Mouse (Mus musculus) limb, embryonic 11.5 days (tissue): Measurements from ENCODE around the gene Samsn1. TPM values are rescaled to one million over a fixed set of nuclear protein-coding genes. Genes with fewer than 3 reads are reported as not detected.

Source experiments
- ATAC-seq: fragments of 200-750 bp; cut with Nextera tagmentation; 2 replicates; pipeline ENCODE4 v1.8.0; 2017; ENCODE audit warnings: low read depth; ENCODE audit not compliant: insufficient number of reproducible peaks, low FRiP score, low TSS enrichment
- DNase-seq: peaks from one replicate; pipeline ENCODE4 v3.0.0-alpha.2; 2015; ENCODE audit warnings: low spot score
- H3K27ac ChIP-seq: fragments of 300-500 bp; sonication (generic); replicated peaks from 2 replicates; pipeline ENCODE4 v1.5.1; 2014; ENCODE audit warnings: low read depth, mild to moderate bottlenecking, low read length
- H3K27me3 ChIP-seq: fragments of 300-500 bp; sonication (generic); 2 replicates; pipeline ENCODE4 v1.6.1; 2014; ENCODE audit warnings: mild to moderate bottlenecking, low read length, mixed read lengths; ENCODE audit not compliant: control insufficient read depth, insufficient read depth
- H3K36me3 ChIP-seq: fragments of 300-500 bp; sonication (generic); 2 replicates; pipeline ENCODE4 v1.6.1; 2014; ENCODE audit warnings: mild to moderate bottlenecking, low read length, moderate library complexity, mixed read lengths; ENCODE audit not compliant: control insufficient read depth, insufficient read depth
- H3K4me1 ChIP-seq: fragments of 300-500 bp; sonication (generic); 2 replicates; pipeline ENCODE4 v1.6.1; 2014; ENCODE audit warnings: low read length, mixed read lengths; ENCODE audit not compliant: control insufficient read depth, insufficient read depth
- H3K4me2 ChIP-seq: fragments of 300-500 bp; sonication (generic); 2 replicates; pipeline ENCODE4 v1.6.1; 2014; ENCODE audit warnings: low read depth, mild to moderate bottlenecking, moderate library complexity; ENCODE audit not compliant: severe bottlenecking
- H3K4me3 ChIP-seq: fragments of 300-500 bp; sonication (generic); 2 replicates; pipeline ENCODE4 v1.5.1; 2014; ENCODE audit warnings: low read depth, low read length
- H3K9ac ChIP-seq: fragments of 300-500 bp; sonication (generic); 2 replicates; pipeline ENCODE4 v1.6.1; 2014; ENCODE audit warnings: mild to moderate bottlenecking, low read length
- H3K9me3 ChIP-seq: fragments of 300-500 bp; sonication (generic); 2 replicates; pipeline ENCODE4 v1.6.1; 2016; ENCODE audit warnings: low read length; ENCODE audit not compliant: control insufficient read depth
- WGBS: fragments of 180-500 bp; shearing (Covaris S2); extraction: QIAGEN DNeasy Blood & Tissue Kit; methylation state at CpG from one replicate; pipeline ENCODE4 v1.1.7; 2014; 5-methylcytosine and 5-hydroxymethylcytosine counted together
- polyA plus RNA-seq: library from polyadenylated mRNA; unstranded; fragments of >200 nt; fragmentation: Nextera tagmentation; extraction: Ambion mirVana; gene quantifications from 2 replicates; pipeline ENCODE4 v1.2.1, GENCODE M21; 2014

The Samsn1 gene
- polyA plus RNA-seq, 1 experiment from 2014 or later = 1.4 TPM

DNA sequence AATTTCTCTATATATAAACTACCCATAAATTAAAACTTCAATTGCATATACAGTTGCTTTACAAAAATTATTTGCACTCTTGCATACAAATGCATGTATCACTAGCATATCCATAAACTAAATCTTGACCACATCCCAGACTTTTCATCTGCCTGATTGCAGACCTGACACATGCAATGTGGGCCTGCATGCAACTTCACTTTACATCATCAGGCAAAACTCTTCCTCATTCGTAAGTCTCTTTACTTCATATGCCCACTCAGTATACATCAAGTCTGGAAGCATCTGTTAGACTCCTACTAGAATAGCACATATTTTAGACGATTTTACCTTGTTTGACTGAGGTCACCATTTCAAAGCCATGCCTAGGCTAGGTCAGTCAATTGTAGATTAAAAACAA, 157.4 kb downstream of the Samsn1 start:
- Histone ChIP-seq H3K27ac (no peak overlapping the region), H3K27me3 (no peaks in the 10 kb centered on the region), H3K9me3 (no peaks in the 10 kb centered on the region), H3K9ac (no peak overlapping the region), H3K4me1 (no peaks in the 10 kb centered on the region), H3K36me3 (no peaks in the 10 kb centered on the region), H3K4me2 (no peak overlapping the region), H3K4me3 (no peak overlapping the region)
- no peak for DNase-seq
- no peak for ATAC-seq
- 74% methylated on average over 2 of the region's 2 CpGs for WGBS

DNA sequence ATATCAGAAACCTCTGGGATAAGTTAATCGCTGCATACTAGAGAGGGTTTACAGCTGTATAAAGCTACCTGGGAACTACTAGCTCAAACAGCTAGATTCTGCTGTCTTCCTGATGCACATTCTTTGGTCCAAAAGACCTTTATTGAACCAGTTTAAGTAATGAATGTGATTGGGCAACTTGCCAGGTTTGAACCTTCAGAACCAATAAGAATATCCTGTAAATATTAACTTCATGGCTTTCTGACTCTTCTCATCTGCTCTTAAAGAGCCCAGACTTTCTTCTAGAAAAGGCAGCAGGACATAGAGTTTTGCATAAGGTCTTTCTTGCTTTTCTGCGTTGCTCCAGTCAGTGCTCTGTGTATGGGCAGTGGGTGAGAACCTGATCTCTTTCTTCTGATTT, 165.7 kb downstream of the Samsn1 start:
- Histone ChIP-seq H3K27me3 (no peaks in the 10 kb centered on the region), H3K9me3 (no peaks in the 10 kb centered on the region), H3K4me2 (no peak overlapping the region), H3K27ac (no peak overlapping the region), H3K9ac (no peak overlapping the region), H3K4me3 (no peak overlapping the region), H3K4me1 (no peaks in the 10 kb centered on the region), H3K36me3 (no peaks in the 10 kb centered on the region)
- WGBS = 92% methylated on average over 2 of the region's 2 CpGs
- ATAC-seq (no peak), DNase-seq (no peak)

GRCm38 (mm10) chr16:75855402-75855801, 166.7 kb downstream of the Samsn1 start:
- H3K27me3 ChIP-seq = no peaks in the 10 kb centered on the region
- H3K4me1 ChIP-seq = no peaks in the 10 kb centered on the region
- no peak overlapping the region for H3K4me3 ChIP-seq
- ATAC-seq (no peak), DNase-seq (no peak)
- H3K27ac ChIP-seq = no peak overlapping the region
- no peak overlapping the region for H3K9ac ChIP-seq
- no peak overlapping the region for H3K4me2 ChIP-seq
- WGBS = 94% methylated on average over 7 of the region's 7 CpGs
- H3K9me3 ChIP-seq = no peaks in the 10 kb centered on the region
- H3K36me3 ChIP-seq = no peaks in the 10 kb centered on the region

DNA sequence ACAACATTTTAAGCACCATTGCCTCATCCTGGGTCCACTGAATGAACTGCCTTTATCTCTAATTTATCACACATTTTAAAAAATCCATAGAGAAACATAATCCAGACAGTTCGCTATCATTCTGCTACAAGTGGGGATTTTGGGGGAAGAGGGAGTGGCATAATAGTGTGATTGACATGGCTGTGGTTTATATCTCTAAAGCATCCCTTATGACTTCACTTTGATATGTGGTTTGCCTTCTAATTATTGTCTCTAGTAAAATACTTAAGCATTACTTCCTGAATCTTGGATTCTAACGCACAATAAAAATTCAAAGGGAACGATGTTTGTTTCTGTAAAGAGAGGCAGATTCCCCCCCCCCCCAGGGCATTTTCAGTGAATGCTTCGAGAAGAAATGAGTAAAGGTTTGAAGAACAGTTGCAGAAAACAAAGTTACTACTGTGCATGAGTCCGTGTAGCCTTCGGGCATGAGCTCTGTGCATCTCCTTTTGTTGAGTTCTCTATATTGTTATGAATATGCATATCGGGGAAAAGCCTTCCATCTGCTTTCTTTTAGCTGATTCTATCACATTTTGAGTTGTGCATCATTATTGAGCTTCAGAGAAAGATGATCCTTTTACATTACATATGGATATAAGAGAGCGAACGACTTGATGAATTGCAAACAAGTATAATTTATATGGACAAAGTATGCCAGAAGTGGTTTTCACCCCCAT, 168.4 kb downstream of the Samsn1 start:
- Histone ChIP-seq H3K9me3 (no peaks in the 10 kb centered on the region), H3K27me3 (no peaks in the 10 kb centered on the region), H3K36me3 (no peaks in the 10 kb centered on the region), H3K4me3 (no peak overlapping the region), H3K4me1 (no peaks in the 10 kb centered on the region), H3K4me2 (no peak overlapping the region), H3K9ac (no peak overlapping the region), H3K27ac (no peak overlapping the region)
- DNase-seq (no peak), ATAC-seq (no peak)
- WGBS = 91% methylated on average over 9 of the region's 9 CpGs

GRCm38 (mm10) chr16:75852485-75852884, 169.6 kb downstream of the Samsn1 start:
- Histone ChIP-seq H3K9ac (no peak overlapping the region), H3K4me3 (no peak overlapping the region), H3K4me1 (no peaks in the 10 kb centered on the region), H3K36me3 (no peaks in the 10 kb centered on the region), H3K4me2 (no peak overlapping the region), H3K27ac (no peak overlapping the region), H3K9me3 (no peaks in the 10 kb centered on the region), H3K27me3 (no peaks in the 10 kb centered on the region)
- WGBS = 73% methylated on average over 2 of the region's 2 CpGs
- ATAC-seq (no peak), DNase-seq (no peak)

DNA sequence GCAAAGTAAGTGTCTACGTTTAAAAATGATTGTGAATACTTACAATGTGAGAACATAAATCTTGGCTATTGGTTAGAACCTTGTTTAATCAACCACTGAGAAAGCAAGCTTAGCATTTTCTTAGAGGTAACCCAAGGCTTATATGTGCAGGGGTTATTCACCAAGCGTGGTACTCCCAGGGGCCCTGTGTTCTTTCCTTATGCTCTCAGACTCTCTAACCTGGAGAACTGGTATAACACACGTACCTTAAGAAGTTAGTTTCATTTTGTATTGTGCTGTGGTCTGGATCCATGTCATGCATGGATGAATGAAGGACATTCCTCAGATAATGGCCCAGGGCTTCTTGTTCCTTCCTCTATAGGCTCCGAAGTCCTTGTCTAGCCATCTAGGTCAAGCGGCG, 173.0 kb downstream of the Samsn1 start:
- 92% methylated on average over 6 of the region's 6 CpGs for WGBS
- no peak for DNase-seq
- Histone ChIP-seq H3K4me2 (no peak overlapping the region), H3K4me1 (no peaks in the 10 kb centered on the region), H3K4me3 (no peak overlapping the region), H3K9ac (no peak overlapping the region), H3K36me3 (no peaks in the 10 kb centered on the region), H3K27ac (no peak overlapping the region), H3K27me3 (no peaks in the 10 kb centered on the region), H3K9me3 (no peaks in the 10 kb centered on the region)
- ATAC-seq = no peak

GRCm38 (mm10) chr16:75843653-75844062, 178.4 kb downstream of the Samsn1 start:
- no peak for ATAC-seq
- no peaks in the 10 kb centered on the region for H3K36me3 ChIP-seq
- H3K4me3 ChIP-seq = no peak overlapping the region
- WGBS = 21% methylated on average over 7 of the region's 7 CpGs
- H3K9ac ChIP-seq = no peak overlapping the region
- no peaks in the 10 kb centered on the region for H3K9me3 ChIP-seq
- no peak for DNase-seq
- no peak overlapping the region for H3K27ac ChIP-seq
- no peaks in the 10 kb centered on the region for H3K27me3 ChIP-seq
- no peak overlapping the region for H3K4me2 ChIP-seq
- no peaks in the 10 kb centered on the region for H3K4me1 ChIP-seq

DNA sequence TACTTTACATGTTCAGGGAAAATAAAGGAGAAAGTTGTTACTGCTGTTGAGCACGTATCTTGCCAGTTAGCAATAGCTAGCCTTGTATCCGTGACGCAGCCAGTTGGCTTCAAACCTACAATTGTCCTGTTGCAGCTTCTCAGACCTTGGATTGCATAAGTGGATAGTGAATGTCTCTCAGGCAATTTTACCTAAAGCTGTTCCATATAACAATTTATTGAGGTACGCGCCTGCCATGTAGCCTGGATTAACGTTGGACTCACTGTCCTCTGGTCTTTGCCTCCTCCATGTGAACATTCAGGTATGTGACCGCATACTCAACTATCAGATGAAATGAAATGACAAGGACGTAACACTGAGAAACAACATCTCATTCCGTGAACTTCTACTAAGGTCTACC, 179.1 kb downstream of the Samsn1 start:
- Histone ChIP-seq H3K36me3 (no peaks in the 10 kb centered on the region), H3K9ac (no peak overlapping the region), H3K27ac (no peak overlapping the region), H3K4me3 (no peak overlapping the region), H3K4me2 (no peak overlapping the region), H3K4me1 (no peaks in the 10 kb centered on the region), H3K9me3 (no peaks in the 10 kb centered on the region), H3K27me3 (no peaks in the 10 kb centered on the region)
- DNase-seq = no peak
- WGBS = 94% methylated on average over 9 of the region's 9 CpGs
- ATAC-seq = no peak

DNA sequence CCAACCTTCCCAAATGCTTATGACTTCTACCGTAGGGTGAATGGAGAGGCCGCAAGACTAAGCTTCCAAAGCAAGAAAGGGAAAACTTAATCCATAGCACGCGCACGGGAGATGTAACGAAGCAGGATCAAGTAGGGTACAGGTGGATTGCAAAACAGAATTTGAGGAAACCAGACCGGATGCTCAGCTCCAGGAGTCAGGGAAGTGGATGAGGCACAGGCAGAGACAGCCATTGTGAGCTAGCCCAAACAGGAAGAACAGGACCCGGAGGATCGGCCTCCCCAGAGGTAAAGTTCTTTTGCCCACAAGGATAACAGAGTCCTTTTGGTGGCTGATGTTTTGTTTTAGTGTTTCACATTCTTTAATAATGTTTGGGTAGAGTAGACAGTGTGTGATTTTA, 179.5 kb downstream of the Samsn1 start:
- Histone ChIP-seq H3K4me1 (no peaks in the 10 kb centered on the region), H3K27me3 (no peaks in the 10 kb centered on the region), H3K4me2 (no peak overlapping the region), H3K4me3 (no peak overlapping the region), H3K9me3 (no peaks in the 10 kb centered on the region), H3K27ac (no peak overlapping the region), H3K9ac (no peak overlapping the region), H3K36me3 (no peaks in the 10 kb centered on the region)
- DNase-seq = no peak
- WGBS = 94% methylated on average over 9 of the region's 9 CpGs
- no peak for ATAC-seq
